Mouse (Mus musculus): ENCODE results near the gene Kcnd3. TPM values are rescaled to one million over a fixed set of nuclear protein-coding genes. Genes with fewer than 3 reads are reported as not detected.

Kcnd3 gene
- polyA plus RNA-seq, 1 experiment from 2014 or later: 5.3 TPM

GRCm38 (mm10) chr3:105538406-105538805 lies 86.3 kb downstream of the Kcnd3 start:
- 0 out of 2 replicates have a peak overlapping the region, but pooled peaks have one; percentile 29 for H3K9ac ChIP-seq
- H3K4me2 ChIP-seq (replicated peaks): no peak overlapping the region; the same call in 1 of the 2 replicates

GRCm38 (mm10) chr3:105538819-105539607 lies 86.9 kb downstream of the Kcnd3 start:
- WGBS: 23% methylated on average over 13 of the region's 13 CpGs
- Histone ChIP-seq H3K9ac (peak overlapping the region; percentile 29; the same call in 1 of the 2 replicates), H3K4me3 (no peak overlapping the region), H3K27me3 (no peaks in the 10 kb centered on the region), H3K4me1 (peaks cover 16% of the 10 kb centered on the region), H3K9me3 (replicated peaks) (no peaks in the 10 kb centered on the region), H3K4me2 (replicated peaks) (no peak overlapping the region; the same call in 1 of the 2 replicates), H3K36me3 (no peaks in the 10 kb centered on the region), H3K27ac (peak overlapping the region; percentile 55; the same call in 1 of the 2 replicates)
- ATAC-seq (ENCODE audit: low FRiP score): peak; percentile 81

More at GRCm38 (mm10) chr3:105538406-105538805, 86.3 kb downstream of the Kcnd3 start:
- WGBS: 52% methylated on average over 6 of the region's 6 CpGs
- no peaks in the 10 kb centered on the region for H3K9me3 ChIP-seq (replicated peaks)
- no peak overlapping the region for H3K4me3 ChIP-seq
- no peaks in the 10 kb centered on the region for H3K36me3 ChIP-seq
- H3K27me3 ChIP-seq: no peaks in the 10 kb centered on the region
- H3K27ac ChIP-seq: peak overlapping the region; percentile 55; the same call in 1 of the 2 replicates
- H3K4me1 ChIP-seq: peaks cover 19% of the 10 kb centered on the region
- ATAC-seq (ENCODE audit: low FRiP score): peak; percentile 36; the same call in 1 of the 2 replicates

- Histone ChIP-seq H3K4me3 (no peak overlapping the region), H3K9ac (no peak overlapping the region), H3K4me1 (peaks cover 24% of the 10 kb centered on the region), H3K4me2 (replicated peaks) (no peak overlapping the region), H3K36me3 (no peaks in the 10 kb centered on the region), H3K27ac (no peak overlapping the region), H3K9me3 (replicated peaks) (no peaks in the 10 kb centered on the region), H3K27me3 (no peaks in the 10 kb centered on the region)
- no peak for ATAC-seq (ENCODE audit: low FRiP score)
- 87% methylated on average over 4 of the region's 4 CpGs for WGBS
Observed at GRCm38 (mm10) chr3:105542741-105543140, 90.6 kb downstream of the Kcnd3 start.

- Histone ChIP-seq H3K36me3 (no peaks in the 10 kb centered on the region), H3K4me1 (peaks cover 13% of the 10 kb centered on the region), H3K27me3 (no peaks in the 10 kb centered on the region), H3K4me3 (no peak overlapping the region), H3K9ac (no peak overlapping the region), H3K9me3 (replicated peaks) (no peaks in the 10 kb centered on the region), H3K4me2 (replicated peaks) (no peak overlapping the region), H3K27ac (no peak overlapping the region)
- 89% methylated on average over 1 of the region's 1 CpGs for WGBS
- no peak for ATAC-seq (ENCODE audit: low FRiP score)
Observed at GRCm38 (mm10) chr3:105544106-105544505, 92.0 kb downstream of the Kcnd3 start.

GRCm38 (mm10) chr3:105546611-105547071 lies 94.5 kb downstream of the Kcnd3 start:
- ATAC-seq (ENCODE audit: low FRiP score): no peak
- H3K4me2 ChIP-seq (replicated peaks): no peak overlapping the region
- no peaks in the 10 kb centered on the region for H3K27me3 ChIP-seq
- H3K9me3 ChIP-seq (replicated peaks): no peaks in the 10 kb centered on the region
- H3K9ac ChIP-seq: no peak overlapping the region
- 55% methylated on average over 13 of the region's 13 CpGs for WGBS
- peaks cover 7% of the 10 kb centered on the region for H3K4me1 ChIP-seq
- H3K4me3 ChIP-seq: no peak overlapping the region
- H3K36me3 ChIP-seq: no peaks in the 10 kb centered on the region
- H3K27ac ChIP-seq: no peak overlapping the region

- peaks cover 7% of the 10 kb centered on the region for H3K4me1 ChIP-seq
- 76% methylated on average over 11 of the region's 11 CpGs for WGBS
- ATAC-seq (ENCODE audit: low FRiP score): no peak
Observed at GRCm38 (mm10) chr3:105548074-105548771, 96.1 kb downstream of the Kcnd3 start.

GRCm38 (mm10) chr3:105559456-105559855 lies 107.3 kb downstream of the Kcnd3 start:
- H3K4me3 ChIP-seq: no peak overlapping the region
- no peaks in the 10 kb centered on the region for H3K9me3 ChIP-seq (replicated peaks)
- ATAC-seq (ENCODE audit: low FRiP score): peak; percentile 82
- H3K27me3 ChIP-seq: no peaks in the 10 kb centered on the region
- WGBS: 20% methylated on average over 2 of the region's 2 CpGs
- H3K27ac ChIP-seq: peak overlapping the region; percentile 58
- peaks cover 14% of the 10 kb centered on the region for H3K4me1 ChIP-seq
- no peaks in the 10 kb centered on the region for H3K36me3 ChIP-seq
- no peak overlapping the region for H3K4me2 ChIP-seq (replicated peaks)
- H3K9ac ChIP-seq: no peak overlapping the region

More at GRCm38 (mm10) chr3:105548074-105548771, 96.1 kb downstream of the Kcnd3 start:
- Histone ChIP-seq H3K27me3 (no peaks in the 10 kb centered on the region), H3K36me3 (no peaks in the 10 kb centered on the region), H3K9me3 (replicated peaks) (no peaks in the 10 kb centered on the region), H3K27ac (no peak overlapping the region), H3K4me2 (replicated peaks) (no peak overlapping the region), H3K9ac (no peak overlapping the region), H3K4me3 (no peak overlapping the region)

- Histone ChIP-seq H3K9ac (no peak overlapping the region), H3K9me3 (replicated peaks) (no peaks in the 10 kb centered on the region), H3K27me3 (no peaks in the 10 kb centered on the region; the same call in 1 of the 2 replicates), H3K36me3 (no peaks in the 10 kb centered on the region), H3K4me1 (peaks cover 47% of the 10 kb centered on the region), H3K27ac (peak overlapping the region; percentile 76; the same call in 1 of the 2 replicates), H3K4me3 (no peak overlapping the region), H3K4me2 (replicated peaks) (no peak overlapping the region)
- ATAC-seq (ENCODE audit: low FRiP score): no peak
- 70% methylated on average over 8 of the region's 8 CpGs for WGBS
Observed at GRCm38 (mm10) chr3:105566973-105567372, 114.8 kb downstream of the Kcnd3 start.

GRCm38 (mm10) chr3:105567472-105567871 lies 115.3 kb downstream of the Kcnd3 start:
- WGBS: 70% methylated on average over 4 of the region's 4 CpGs
- H3K9me3 ChIP-seq (replicated peaks): no peaks in the 10 kb centered on the region
- no peak overlapping the region for H3K4me3 ChIP-seq
- no peaks in the 10 kb centered on the region; the same call in 1 of the 2 replicates for H3K27me3 ChIP-seq
- ATAC-seq (ENCODE audit: low FRiP score): no peak
- H3K4me2 ChIP-seq (replicated peaks): no peak overlapping the region
- no peak overlapping the region for H3K9ac ChIP-seq
- H3K36me3 ChIP-seq: no peaks in the 10 kb centered on the region
- H3K27ac ChIP-seq: peak overlapping the region; percentile 76; the same call in 1 of the 2 replicates
- H3K4me1 ChIP-seq: peaks cover 47% of the 10 kb centered on the region

GRCm38 (mm10) chr3:105568403-105568802 lies 116.3 kb downstream of the Kcnd3 start:
- H3K4me3 ChIP-seq: no peak overlapping the region
- peak overlapping the region; percentile 76 for H3K27ac ChIP-seq
- no peaks in the 10 kb centered on the region for H3K36me3 ChIP-seq
- H3K4me1 ChIP-seq: peaks cover 47% of the 10 kb centered on the region
- H3K9me3 ChIP-seq (replicated peaks): no peaks in the 10 kb centered on the region
- H3K9ac ChIP-seq: no peak overlapping the region
- no peak overlapping the region for H3K4me2 ChIP-seq (replicated peaks)
- ATAC-seq (ENCODE audit: low FRiP score): peak; percentile 62
- WGBS: 57% methylated on average over 8 of the region's 8 CpGs
- H3K27me3 ChIP-seq: no peaks in the 10 kb centered on the region; the same call in 1 of the 2 replicates

- Histone ChIP-seq H3K9me3 (replicated peaks) (no peaks in the 10 kb centered on the region), H3K27me3 (no peaks in the 10 kb centered on the region; the same call in 1 of the 2 replicates), H3K4me1 (peaks cover 47% of the 10 kb centered on the region), H3K4me2 (replicated peaks) (no peak overlapping the region), H3K9ac (no peak overlapping the region), H3K27ac (peak overlapping the region; percentile 76), H3K36me3 (no peaks in the 10 kb centered on the region), H3K4me3 (no peak overlapping the region)
- WGBS: 67% methylated on average over 9 of the region's 9 CpGs
- ATAC-seq (ENCODE audit: low FRiP score): peak; percentile 14
Observed at GRCm38 (mm10) chr3:105568851-105569250, 116.7 kb downstream of the Kcnd3 start.

- no peak overlapping the region for H3K4me3 ChIP-seq
- no peaks in the 10 kb centered on the region; the same call in 1 of the 2 replicates for H3K27me3 ChIP-seq
- no peaks in the 10 kb centered on the region for H3K9me3 ChIP-seq (replicated peaks)
- 26% methylated on average over 6 of the region's 6 CpGs for WGBS
- peaks cover 47% of the 10 kb centered on the region for H3K4me1 ChIP-seq
- H3K36me3 ChIP-seq: no peaks in the 10 kb centered on the region
- H3K9ac ChIP-seq: no peak overlapping the region
- ATAC-seq (ENCODE audit: low FRiP score): peak; percentile 59
- no peak overlapping the region for H3K4me2 ChIP-seq (replicated peaks)
- H3K27ac ChIP-seq: peak overlapping the region; percentile 76
Observed at GRCm38 (mm10) chr3:105569310-105569752, 117.2 kb downstream of the Kcnd3 start.
